Mouse (Mus musculus): ENCODE measurements around the gene Coq7. TPM values are rescaled to one million over a fixed set of nuclear protein-coding genes. Genes with fewer than 3 reads are reported as not detected.
A peak's percentile ranks its signal among the peaks of the same experiment; 100 is the strongest.

Gene Coq7
- total RNA-seq (2017), result 19.0 and 23.5 TPM in 2 replicates

- ATAC-seq (replicated peaks; ENCODE audit: low read depth, poor library complexity, severe bottlenecking), result peak; percentile 96
These were observed at the start of gene Coq7 for GRCm38 (mm10) chr7:118533178-118533578. Gene Coq7, minus strand, starts transcription at chr7:118533356.

GRCm38 (mm10) chr7:118579938-118580337, 46.8 kb upstream of the Coq7 start:
- no peak for ATAC-seq (replicated peaks; ENCODE audit: low read depth, poor library complexity, severe bottlenecking)

GRCm38 (mm10) chr7:118578269-118578668, 45.1 kb upstream of the Coq7 start:
- no peak for ATAC-seq (replicated peaks; ENCODE audit: low read depth, poor library complexity, severe bottlenecking)

GRCm38 (mm10) chr7:118572039-118572438, 38.9 kb upstream of the Coq7 start:
- ATAC-seq (replicated peaks; ENCODE audit: low read depth, poor library complexity, severe bottlenecking), result no peak

- no peak for ATAC-seq (replicated peaks; ENCODE audit: low read depth, poor library complexity, severe bottlenecking)
These were observed 38.2 kb upstream of the Coq7 start for GRCm38 (mm10) chr7:118571350-118571749.

GRCm38 (mm10) chr7:118569121-118569543, 36.0 kb upstream of the Coq7 start:
- ATAC-seq (replicated peaks; ENCODE audit: low read depth, poor library complexity, severe bottlenecking), result no peak

- ATAC-seq (replicated peaks; ENCODE audit: low read depth, poor library complexity, severe bottlenecking), result no peak
These were observed 21.1 kb upstream of the Coq7 start for GRCm38 (mm10) chr7:118554290-118554689.

- ATAC-seq (replicated peaks; ENCODE audit: low read depth, poor library complexity, severe bottlenecking), result no peak
These were observed 20.7 kb upstream of the Coq7 start for GRCm38 (mm10) chr7:118553881-118554280.

GRCm38 (mm10) chr7:118547451-118547850, 14.3 kb upstream of the Coq7 start:
- no peak for ATAC-seq (replicated peaks; ENCODE audit: low read depth, poor library complexity, severe bottlenecking)

- no peak for ATAC-seq (replicated peaks; ENCODE audit: low read depth, poor library complexity, severe bottlenecking)
These were observed 11.0 kb upstream of the Coq7 start for GRCm38 (mm10) chr7:118544128-118544527.

GRCm38 (mm10) chr7:118535076-118535475, 1.9 kb upstream of the Coq7 start:
- ATAC-seq (replicated peaks; ENCODE audit: low read depth, poor library complexity, severe bottlenecking), result no peak

GRCm38 (mm10) chr7:118534326-118534725, 1.2 kb upstream of the Coq7 start:
- no peak for ATAC-seq (replicated peaks; ENCODE audit: low read depth, poor library complexity, severe bottlenecking)

GRCm38 (mm10) chr7:118532519-118533177, 508 bp downstream of the Coq7 start:
- peak; percentile 93 for ATAC-seq (replicated peaks; ENCODE audit: low read depth, poor library complexity, severe bottlenecking)

GRCm38 (mm10) chr7:118526967-118527366, 6.2 kb downstream of the Coq7 start:
- ATAC-seq (replicated peaks; ENCODE audit: low read depth, poor library complexity, severe bottlenecking), result no peak

- peak; percentile 42 for ATAC-seq (replicated peaks; ENCODE audit: low read depth, poor library complexity, severe bottlenecking)
These were observed 11.1 kb downstream of the Coq7 start for GRCm38 (mm10) chr7:118522077-118522476.

- ATAC-seq (replicated peaks; ENCODE audit: low read depth, poor library complexity, severe bottlenecking), result no peak
These were observed 13.5 kb downstream of the Coq7 start for GRCm38 (mm10) chr7:118519661-118520060.

GRCm38 (mm10) chr7:118518687-118519086, 14.5 kb downstream of the Coq7 start:
- ATAC-seq (replicated peaks; ENCODE audit: low read depth, poor library complexity, severe bottlenecking), result peak; percentile 92

- ATAC-seq (replicated peaks; ENCODE audit: low read depth, poor library complexity, severe bottlenecking), result peak; percentile 52
These were observed 15.3 kb downstream of the Coq7 start for GRCm38 (mm10) chr7:118517819-118518218.

GRCm38 (mm10) chr7:118508556-118508955, 24.6 kb downstream of the Coq7 start:
- no peak for ATAC-seq (replicated peaks; ENCODE audit: low read depth, poor library complexity, severe bottlenecking)

- ATAC-seq (replicated peaks; ENCODE audit: low read depth, poor library complexity, severe bottlenecking), result no peak
These were observed 29.3 kb downstream of the Coq7 start for GRCm38 (mm10) chr7:118503844-118504243.

GRCm38 (mm10) chr7:118502333-118502732, 30.8 kb downstream of the Coq7 start:
- no peak for ATAC-seq (replicated peaks; ENCODE audit: low read depth, poor library complexity, severe bottlenecking)

- no peak for ATAC-seq (replicated peaks; ENCODE audit: low read depth, poor library complexity, severe bottlenecking)
These were observed 33.2 kb downstream of the Coq7 start for GRCm38 (mm10) chr7:118499784-118500435.
